Mouse (Mus musculus) small intestine, adult 2 months (tissue): ENCODE measurements around the gene Tubb4a.

Experiments
- CTCF ChIP-seq: fragments of 200-500 bp; IDR thresholded peaks from 2 replicates; pipeline ENCODE4 v1.5.1; 2012; ENCODE audit warnings: low read depth, mild to moderate bottlenecking, control low read depth, inconsistent platforms, low read length, moderate library complexity, mixed read lengths; ENCODE audit not compliant: insufficient replicate concordance, insufficient read length; ENCODE audit errors: extremely low read depth
- POLR2A ChIP-seq: fragments of 200-500 bp; IDR thresholded peaks from 2 replicates; pipeline ENCODE4 v1.6.1; 2012; ENCODE audit warnings: low read depth, mild to moderate bottlenecking, control low read depth, inconsistent platforms, low read length, moderate library complexity

DNA sequence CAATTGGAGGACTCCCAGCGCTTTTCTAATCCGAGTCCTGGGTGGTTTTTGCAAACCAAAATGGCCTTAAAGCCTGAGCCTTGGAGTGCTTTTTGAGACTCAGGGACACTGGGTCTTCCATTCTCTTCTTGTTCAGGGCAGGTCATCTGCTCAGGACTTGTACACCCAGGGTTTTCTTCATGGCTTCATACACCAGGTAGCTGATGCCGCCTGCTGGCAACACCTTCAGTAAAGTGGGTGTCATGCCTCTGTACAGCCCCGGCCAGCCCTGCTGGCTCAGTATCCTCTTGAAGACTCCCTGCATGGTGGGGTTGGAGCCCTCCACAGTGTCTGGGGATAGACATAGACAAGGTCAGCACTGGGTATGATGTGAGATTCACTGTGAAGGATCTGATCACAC, 54.7 kb downstream of the Tubb4a start:
- TF ChIP-seq POLR2A = no peak
- TF ChIP-seq CTCF = no peak
